Mouse (Mus musculus) embryo, embryonic 10.5 days (tissue): ENCODE measurements around the gene Gnb5.

Experiments used
- DNase-seq: peaks from one replicate; pipeline ENCODE4 v3.0.0-alpha.2; 2015; ENCODE audit warnings: low spot score

Gnb5 gene

GRCm38 (mm10) chr9:75307015-75307414 is 927 bp downstream of the Gnb5 start:
- no peak for DNase-seq

DNA sequence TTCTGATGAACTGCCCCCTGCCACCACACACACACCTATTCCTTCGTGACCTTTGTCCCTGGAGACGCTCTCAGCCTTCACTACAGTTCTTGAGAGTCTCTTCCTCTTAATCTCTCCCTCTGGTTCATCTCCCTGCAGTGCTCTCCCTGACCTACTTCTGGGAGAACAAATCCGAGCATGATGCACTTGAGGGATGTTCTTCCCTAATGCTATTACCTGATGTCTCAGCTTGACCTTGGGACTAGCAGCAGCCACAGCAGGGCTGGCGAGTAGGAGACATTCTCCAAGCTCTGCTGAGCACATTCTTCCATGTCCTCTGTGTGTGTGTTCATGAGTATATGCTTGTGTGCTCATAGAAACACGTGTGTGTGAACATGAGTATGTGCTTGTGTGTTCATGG is 2.5 kb downstream of the Gnb5 start:
- no peak for DNase-seq

GRCm38 (mm10) chr9:75312008-75312407 is 5.9 kb downstream of the Gnb5 start:
- peak; percentile 91 for DNase-seq

GRCm38 (mm10) chr9:75313138-75313831 is 7.2 kb downstream of the Gnb5 start:
- peak; percentile 60 for DNase-seq

DNA sequence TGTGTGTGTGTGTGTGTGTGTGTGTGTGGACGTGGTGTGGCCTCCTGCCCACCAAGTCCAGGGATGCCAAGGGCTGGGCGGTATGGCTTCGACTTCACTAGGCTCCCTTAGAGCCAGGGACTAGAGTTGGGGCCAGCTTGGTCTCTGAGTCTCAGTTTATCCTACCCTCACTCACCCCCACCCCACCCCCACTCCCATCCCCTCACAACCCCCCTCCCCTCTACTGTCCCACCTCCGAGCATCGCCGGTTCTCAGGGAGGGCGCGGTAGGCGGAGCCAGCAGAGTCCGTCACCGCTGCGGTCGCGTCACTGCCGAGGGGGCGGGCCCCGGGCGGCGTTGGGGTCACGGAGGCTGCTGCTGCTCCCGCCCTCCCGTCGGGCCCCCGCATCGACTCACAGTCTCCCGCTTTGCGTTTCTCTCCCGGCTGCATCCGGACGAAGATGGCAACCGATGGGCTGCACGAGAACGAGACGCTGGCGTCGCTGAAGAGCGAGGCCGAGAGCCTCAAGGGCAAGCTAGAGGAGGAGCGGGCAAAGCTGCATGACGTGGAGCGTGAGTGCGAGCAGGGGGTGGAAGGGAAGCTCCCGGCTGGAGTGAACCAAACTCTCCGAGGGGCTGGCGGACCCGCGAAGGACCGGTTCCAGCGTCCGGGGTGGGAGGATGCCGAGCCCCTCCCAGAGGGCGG is 7.9 kb downstream of the Gnb5 start:
- peak; percentile 82 for DNase-seq

GRCm38 (mm10) chr9:75314517-75315105 is 8.5 kb downstream of the Gnb5 start:
- DNase-seq, result peak; percentile 45

GRCm38 (mm10) chr9:75315238-75315637 is 9.2 kb downstream of the Gnb5 start:
- DNase-seq, result no peak

- DNase-seq, result no peak
Observed at GRCm38 (mm10) chr9:75316771-75317170, 10.7 kb downstream of the Gnb5 start.

- DNase-seq, result no peak
Observed at GRCm38 (mm10) chr9:75318196-75318595, 12.1 kb downstream of the Gnb5 start.

- peak; percentile 23 for DNase-seq
Observed at GRCm38 (mm10) chr9:75319365-75319764, 13.3 kb downstream of the Gnb5 start.

DNA sequence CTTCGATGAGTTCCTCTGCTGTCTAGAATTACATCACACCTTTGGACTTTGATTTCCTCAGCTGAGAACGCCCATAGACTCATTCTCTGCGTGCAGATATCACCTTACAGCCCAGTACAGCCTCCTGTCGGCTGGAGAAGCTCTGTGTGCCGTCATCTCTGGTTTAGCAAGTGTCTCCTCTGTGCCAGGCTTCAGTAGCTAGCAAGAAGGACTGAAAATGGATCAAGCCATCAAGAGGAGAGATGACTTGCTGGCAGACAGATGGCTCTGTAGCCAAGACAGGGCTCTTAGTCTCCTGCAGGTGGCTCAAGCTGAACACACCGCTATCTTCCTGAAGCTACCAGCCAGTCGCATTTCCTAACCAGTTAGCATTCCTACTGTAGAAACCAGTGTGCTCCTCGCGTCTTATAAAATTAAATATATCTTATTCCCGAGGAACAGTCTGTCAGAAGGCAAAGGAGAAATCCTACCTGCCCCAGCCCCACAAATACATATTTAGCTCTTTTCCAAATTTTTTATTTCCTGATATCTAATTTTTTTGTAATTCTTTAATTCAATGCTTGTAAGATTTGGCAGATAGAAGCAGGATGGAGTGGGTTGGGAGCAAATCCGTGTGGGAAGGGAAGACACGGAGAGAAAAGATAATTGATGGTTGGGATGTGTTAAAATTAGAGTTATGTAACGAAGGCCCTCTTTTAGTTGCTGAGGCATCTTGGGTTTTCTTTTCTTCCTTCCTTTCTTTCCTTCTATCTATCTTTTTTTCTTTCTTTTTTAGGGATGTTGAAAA is 16.2 kb downstream of the Gnb5 start:
- no peak for DNase-seq

DNA sequence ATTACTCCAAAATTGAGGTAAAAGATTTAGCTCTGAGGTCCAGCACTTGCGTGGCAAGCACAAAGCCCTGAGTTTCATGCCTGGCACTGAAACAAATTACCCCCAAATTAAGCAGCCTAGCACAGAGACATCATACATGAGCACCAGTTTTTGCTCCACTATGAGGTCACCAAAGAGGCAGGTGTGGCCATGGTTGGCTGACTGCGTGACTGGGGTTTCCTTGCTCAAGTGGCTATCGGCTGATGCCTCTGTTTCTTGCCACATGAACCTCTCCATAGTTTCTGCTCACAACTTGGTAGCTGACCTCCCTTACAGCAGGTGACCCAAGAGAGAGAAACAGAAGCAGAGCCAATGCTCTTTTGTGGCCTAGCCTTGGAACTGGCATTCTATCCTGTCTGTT is 22.0 kb downstream of the Gnb5 start:
- DNase-seq, result no peak

GRCm38 (mm10) chr9:75330821-75331220 is 24.7 kb downstream of the Gnb5 start:
- DNase-seq, result no peak

- no peak for DNase-seq
Observed at GRCm38 (mm10) chr9:75334440-75334839, 28.4 kb downstream of the Gnb5 start.

DNA sequence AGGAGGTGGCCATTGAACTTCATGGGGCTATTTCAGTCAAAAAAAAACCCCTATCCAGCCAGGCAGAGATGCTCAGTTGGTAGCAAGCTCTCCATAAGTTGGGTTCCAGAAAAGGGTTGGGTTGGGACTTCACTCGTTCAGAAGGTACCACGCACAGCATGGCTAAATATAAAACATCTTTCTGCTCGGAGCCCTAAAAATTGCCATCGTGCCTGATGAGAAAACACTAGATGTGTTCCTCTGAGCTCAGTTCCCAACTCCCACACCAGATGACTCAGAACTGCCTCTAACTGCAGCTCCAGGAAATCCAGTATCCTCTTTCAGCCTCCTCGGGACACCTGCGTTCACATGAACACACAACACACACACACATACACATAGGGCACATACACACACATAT is 31.9 kb downstream of the Gnb5 start:
- no peak for DNase-seq

DNA sequence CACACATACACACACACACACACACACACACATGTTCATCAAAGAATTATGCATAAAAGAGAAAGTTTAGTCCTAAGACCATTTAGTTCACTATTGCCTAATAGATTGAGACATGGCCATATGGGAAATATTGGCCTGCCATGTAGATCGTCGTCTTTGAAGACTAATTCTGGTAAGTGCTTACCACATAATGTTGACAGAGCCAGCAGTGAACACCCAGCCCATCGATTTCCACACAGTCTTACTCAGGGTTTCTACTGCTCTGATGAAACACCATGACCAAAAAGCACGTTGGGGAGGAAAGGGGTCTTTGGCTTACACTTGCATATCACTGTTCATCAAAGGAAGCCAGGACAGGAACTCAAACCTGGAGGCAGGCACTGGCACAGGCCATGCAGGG is 36.3 kb downstream of the Gnb5 start:
- DNase-seq, result no peak

GRCm38 (mm10) chr9:75347458-75347857 is 41.4 kb downstream of the Gnb5 start, which contains the start of gene Bcl2l10:
Gene Bcl2l10 (plus strand): TSS chr9:75347758.
- DNase-seq, result no peak

DNA sequence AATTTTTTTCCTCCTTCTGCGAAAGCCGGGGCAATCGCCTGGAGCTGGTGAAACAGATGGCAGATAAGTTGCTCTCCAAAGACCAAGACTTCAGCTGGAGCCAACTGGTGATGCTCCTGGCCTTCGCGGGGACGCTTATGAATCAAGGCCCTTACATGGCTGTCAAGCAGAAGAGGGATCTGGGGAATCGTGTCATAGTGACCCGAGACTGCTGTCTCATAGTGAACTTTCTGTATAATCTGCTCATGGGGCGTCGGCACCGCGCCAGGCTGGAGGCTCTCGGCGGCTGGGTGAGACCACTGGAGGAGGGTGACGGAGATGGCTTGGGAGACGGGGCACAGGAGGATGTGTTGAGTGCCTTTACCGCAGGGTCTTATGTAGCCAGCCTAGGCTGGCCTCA is 42.0 kb downstream of the Gnb5 start:
- DNase-seq, result no peak

GRCm38 (mm10) chr9:75348641-75349040 is 42.6 kb downstream of the Gnb5 start:
- no peak for DNase-seq

- no peak for DNase-seq
Observed at GRCm38 (mm10) chr9:75353094-75353493, 47.0 kb downstream of the Gnb5 start.

DNA sequence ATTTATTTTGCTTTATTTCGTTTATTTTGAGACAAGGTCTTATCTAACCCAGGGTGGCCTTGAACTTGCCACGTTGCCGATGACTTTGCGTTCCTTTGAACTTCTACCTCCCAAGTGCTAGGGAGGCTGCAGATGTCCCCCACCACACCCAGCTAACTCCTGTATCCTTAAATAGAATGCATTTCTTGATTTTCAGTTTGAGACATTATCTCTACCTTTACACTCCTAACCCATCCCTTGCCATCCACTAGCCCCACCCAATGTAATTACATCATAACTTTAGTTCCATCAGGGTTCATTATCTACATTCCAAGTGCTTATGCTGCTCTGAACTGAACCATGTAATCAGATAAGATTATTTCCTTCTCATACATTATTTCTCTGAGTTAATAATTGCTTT is 49.7 kb downstream of the Gnb5 start:
- DNase-seq, result no peak

GRCm38 (mm10) chr9:75357087-75357654 is 51.1 kb downstream of the Gnb5 start:
- DNase-seq, result no peak
